Mouse (Mus musculus) ovary, postnatal 10 days (tissue): Measurements from ENCODE around the gene Tulp2.

Experiments used
- DNase-seq: peaks from one replicate; pipeline ENCODE4 v3.0.0; 2022; ENCODE audit warnings: low spot score

Gene Tulp2

DNA sequence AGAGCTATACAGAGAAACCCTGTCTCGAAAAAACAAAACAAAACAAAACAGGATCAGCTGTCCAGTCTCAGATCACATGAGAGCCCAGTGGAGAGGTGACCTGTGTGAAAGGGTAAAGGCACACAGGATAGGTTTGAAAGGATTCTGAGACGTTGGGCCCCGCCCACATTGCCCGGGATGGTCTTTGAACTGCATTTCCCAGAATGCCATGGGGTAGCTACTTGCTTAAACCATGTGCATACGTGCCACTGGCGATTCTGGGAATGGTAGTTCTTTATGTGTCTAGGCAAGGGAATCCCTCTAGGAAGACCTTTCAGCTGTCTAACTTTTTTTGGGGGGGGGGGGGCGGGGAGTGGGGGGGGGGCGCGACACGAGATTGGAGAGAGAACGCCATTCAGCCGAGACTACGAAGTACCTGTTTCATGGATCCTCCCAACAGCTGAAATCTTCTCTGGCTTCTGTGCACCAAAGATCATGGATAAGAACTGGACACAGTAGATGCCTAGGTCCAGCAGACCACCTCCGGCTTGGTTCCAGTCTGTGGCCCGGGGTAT, at the start of gene Tulp2:
TSS of gene Tulp2 (plus strand) at position 504 of the 554 bp plus-strand sequence.
- DNase-seq = no peak

DNA sequence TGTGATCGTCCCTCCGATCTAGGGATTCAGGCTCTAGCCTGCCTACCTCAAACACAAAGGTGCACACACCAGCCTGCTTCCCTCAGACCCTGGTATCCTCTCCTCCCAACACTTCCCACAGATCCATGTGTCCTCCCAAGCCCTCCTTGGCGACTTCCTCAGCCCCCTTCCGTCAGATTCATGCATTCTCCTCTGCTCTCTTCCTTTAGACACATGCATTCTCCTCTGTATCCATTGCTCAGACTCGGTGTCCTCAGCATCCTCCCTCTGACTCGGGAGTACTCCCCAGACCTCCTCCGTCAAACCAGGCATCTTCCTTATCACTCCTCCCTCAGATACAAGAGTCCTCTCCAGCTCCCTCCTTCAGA, 47.9 kb upstream of the Tulp2 start:
- no peak for DNase-seq

DNA sequence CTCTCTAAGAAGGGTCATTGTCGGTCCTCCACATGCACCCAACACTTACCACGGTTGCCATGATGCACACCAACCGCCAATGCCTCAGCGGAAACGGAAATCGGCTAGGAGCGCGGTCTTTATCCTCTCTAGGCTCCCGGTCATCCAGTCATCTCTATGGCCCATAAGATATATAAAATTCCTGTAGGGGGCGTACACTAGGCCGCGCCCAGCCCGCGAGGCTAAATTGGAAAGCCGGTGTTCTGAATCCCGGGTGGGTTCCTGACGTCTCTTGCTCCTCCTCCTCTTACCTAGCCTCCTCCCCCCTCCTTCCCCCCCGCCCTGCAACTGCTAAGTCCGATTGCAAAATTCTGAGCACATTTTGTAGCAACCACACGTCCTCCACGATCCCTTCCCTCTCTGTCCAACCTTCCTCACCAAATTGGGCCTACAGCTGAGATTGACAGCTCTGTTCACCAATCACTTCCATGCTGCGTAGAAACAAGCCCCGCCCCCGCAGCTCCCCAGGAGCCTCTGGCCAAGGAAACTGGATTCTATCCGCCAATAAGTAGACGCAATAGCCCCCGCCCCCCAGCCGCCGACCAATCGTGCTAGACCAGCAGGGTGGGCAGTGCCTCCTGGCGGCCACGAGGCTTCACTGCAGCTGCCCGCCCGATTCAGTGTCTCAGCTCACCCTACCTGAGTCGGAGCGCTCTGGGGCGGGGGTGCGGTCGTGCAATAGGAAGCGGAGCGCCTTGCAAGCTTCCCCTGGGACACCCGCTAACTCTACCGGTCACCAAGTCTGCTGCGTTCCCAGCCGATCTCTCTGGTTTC, 47.3 kb upstream of the Tulp2 start, which contains the start of gene Gys1:
TSS of gene Gys1 (plus strand) at position 642 of the 813 bp plus-strand sequence.
- peak; percentile 98 for DNase-seq

DNA sequence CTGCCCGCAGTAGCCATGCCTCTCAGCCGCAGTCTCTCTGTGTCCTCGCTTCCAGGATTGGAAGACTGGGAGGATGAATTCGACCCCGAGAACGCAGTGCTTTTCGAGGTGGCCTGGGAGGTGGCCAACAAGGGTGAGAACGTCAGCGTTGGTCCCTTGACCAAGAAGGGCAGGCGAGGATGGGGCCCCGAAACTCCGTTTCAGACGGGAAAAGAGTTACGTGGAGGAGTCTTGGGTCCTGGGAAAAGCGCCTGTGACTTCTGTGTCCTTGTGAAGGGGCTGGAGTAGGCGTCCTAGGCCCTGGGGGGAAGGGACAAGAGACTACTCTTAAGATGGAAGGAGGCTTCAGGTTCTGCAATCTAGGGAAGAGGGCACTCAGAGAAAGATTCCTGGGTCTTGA, 46.6 kb upstream of the Tulp2 start:
- no peak for DNase-seq

DNA sequence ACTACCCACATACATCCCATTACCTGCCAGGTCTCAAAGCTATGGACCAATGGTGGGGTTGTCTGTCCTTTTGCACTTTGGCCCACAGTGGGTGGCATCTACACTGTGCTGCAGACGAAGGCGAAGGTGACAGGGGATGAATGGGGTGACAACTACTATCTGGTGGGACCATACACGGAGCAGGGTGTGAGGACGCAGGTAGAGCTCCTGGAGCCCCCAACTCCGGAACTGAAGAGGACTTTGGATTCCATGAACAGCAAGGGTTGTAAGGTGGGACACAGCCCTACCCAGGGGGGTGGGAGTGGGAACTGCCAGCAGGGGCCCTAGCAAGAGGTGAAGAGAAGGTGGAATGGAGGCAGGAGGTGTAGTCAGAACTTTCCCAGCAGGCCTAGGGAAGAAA, 45.2 kb upstream of the Tulp2 start:
- DNase-seq = no peak

DNA sequence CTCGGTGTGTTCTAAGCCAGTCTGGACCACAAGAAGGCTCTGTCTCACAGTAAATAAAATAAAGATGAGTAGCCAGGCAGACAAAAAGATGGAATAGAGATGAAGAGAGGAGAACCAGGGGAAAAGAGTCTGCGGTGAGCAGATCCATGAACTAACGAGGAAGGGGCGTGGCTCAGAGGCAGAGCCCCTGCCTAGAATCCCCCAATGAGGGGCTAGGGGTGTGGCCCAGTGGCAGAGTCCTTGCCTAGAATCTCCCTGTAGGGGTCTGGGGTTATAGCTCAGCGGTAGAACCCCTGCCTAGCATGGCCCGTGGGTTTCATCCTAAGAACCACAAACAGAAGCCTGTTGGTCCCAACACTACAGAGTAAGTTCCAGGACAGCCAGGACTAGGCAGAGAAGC, 44.6 kb upstream of the Tulp2 start:
- no peak for DNase-seq

DNA sequence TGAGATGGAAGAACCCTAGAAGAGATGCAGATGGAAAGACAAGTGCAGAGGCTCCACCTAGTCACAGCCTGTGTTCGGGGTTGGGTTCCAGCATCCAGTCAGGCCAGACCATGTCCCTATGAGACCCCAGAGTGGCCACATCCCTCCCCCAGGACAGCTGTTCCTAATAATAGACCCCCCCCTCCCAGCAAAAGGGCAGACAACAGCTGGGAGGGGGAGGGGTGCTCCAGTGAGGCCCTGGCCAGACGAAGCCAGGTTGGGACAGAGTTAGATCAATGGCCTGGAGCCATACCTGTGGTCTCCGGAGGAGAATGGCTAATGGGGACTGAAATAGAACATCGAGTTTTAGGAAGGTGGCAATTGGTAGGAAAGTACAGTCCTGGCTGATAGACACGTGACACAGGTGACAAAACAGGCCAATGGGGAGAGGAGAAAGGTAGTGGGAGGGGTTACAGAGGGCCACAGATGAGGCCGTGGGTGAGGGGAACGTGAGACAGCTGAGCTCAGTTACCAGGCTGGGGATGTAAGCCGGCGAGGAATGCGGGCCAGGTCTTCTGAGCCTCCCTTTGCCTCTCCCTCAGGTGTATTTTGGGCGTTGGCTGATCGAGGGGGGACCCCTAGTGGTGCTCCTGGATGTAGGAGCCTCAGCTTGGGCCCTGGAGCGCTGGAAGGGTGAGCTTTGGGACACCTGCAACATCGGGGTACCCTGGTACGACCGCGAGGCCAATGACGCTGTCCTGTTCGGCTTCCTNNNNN, 44.0 kb upstream of the Tulp2 start, which contains the start of gene Ruvbl2:
TSS of gene Ruvbl2 (minus strand) at position 576 of the 756 bp plus-strand sequence.
- no peak for DNase-seq

DNA sequence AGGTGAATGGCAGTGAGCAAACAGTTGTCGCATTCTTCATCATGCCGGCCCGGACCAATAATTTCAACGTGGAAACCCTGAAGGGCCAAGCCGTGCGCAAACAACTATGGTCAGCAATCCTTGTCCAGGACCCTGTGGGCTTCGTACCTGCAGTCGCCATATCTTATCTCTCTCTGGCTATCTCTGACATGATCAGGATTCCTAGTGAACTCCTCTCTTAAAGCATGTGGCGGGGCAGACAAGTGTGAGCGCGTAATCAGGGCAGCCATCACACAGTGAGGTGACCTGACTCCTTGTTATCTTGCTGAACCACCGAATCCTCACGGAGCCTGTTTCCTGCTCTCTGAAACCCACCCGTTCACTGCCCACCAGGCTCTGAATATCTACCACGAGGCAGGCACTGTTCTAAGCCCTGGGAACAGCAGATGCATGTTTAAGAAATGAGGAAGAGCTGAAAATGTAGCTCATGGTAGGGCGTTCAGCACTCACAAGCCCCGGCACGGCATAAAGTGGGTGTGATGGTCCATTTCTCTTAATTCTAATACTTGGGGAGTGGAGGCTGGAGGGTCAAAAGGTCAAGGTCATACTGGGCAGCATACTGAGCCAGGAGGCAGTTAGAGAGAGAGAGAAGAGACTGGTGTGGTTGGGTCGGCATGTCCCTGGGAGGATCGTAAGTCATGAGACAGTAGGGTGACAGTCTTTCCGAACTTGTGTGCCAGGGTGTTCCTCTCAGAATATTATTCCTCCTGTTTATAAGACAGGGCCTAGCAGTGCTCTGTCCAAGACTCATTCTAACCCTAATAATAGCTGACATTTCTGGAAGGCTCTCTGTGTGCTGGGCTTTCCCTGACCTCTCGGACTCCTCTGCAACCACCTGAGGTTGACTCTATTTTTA, 37.9 kb upstream of the Tulp2 start:
- DNase-seq = no peak

DNA sequence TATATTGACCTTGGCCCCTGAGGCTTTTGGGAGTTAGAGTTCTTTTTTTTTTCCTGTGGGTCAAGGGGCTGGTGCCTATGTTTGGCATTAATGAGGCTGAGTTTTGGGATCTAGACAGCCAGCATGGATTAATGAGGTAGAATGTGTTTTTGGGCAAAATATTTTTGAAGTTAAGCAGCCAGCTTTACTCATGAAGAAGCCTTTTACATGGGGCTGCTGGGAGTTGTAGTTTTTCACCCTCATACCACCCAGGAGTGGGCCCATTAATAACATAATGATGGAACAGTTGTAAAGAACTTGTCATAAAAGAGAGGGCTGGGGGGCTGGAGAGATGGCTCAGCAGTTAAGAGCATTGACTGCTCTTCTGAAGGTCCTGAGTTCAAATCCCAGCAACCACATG, 35.1 kb upstream of the Tulp2 start:
- no peak for DNase-seq

DNA sequence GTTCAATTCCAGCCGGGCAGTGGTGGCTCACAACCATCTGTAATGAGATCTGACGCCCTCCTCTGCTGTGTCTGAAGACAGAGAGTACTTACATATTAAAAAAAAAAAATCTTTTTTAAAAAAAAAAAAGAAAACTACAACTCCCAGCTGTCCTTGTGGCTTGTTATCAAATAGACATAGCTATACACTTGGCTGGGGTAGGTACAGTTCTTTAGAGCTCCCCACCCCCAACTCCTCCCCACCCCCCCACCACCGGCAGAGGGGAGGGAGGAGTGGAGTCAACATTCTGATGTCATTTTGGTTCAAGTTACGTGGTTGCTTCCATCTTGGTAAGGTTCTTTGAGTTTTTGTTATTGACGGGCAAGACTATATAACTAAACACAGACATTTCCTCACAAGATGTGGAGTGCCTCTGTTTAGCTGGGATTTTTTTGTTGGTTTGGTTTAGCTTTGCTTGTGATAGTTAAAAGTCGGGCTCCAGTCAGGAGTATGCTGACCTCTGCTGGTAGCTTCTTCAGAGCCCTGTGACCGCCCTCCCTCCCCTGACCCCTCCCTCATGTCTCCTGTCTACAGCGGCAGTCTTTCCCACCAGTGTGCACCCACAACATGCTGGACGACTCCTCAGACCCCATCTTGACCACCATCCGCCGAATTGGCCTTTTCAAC, 34.2 kb upstream of the Tulp2 start:
- no peak for DNase-seq

DNA sequence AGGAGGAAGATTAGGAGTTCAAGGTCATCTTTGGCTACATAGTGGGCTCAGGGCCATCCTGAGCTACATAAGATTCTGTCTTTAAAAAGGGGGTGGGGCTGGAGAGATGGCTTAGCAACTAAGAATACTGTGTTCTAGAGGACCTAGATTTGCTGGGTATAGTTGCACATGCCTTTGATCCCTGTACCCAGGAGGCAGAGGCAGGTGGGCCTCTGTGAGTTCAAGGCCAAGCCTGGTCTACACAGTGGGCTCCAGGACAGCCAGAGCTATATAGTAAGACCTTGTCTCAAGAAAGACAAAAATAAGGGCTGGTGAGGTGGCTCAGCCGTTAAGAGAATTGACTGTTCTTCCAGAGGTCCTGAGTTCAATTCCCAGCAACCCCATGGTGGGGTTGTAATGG, 31.7 kb upstream of the Tulp2 start:
- DNase-seq = no peak

DNA sequence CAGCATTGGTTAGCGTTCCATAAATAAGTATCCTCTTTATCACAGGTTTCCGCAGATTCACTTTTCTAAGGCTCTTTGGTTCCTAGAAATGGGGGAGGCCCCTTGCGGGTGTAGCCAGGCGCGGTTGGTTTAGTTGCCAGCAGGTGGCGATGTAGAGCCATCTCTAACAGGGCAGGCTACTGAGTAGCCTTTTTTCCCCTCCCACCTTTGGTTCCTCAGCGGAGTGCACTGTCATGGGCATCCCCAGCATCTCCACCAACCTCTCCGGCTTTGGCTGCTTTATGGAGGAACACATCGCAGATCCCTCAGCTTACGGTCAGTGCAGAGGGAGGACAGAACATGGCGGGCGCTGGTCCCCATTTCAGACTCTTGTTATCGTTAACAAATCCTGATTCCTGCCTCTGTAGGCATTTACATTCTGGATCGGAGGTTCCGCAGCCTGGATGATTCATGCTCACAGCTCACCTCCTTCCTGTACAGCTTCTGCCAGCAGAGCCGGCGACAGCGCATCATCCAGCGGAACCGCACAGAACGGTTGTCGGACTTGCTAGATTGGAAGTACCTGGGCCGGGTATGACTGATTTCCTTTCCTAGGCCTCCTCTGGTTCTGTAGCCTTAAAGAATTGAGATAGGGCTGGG, 30.2 kb upstream of the Tulp2 start:
- DNase-seq = no peak

DNA sequence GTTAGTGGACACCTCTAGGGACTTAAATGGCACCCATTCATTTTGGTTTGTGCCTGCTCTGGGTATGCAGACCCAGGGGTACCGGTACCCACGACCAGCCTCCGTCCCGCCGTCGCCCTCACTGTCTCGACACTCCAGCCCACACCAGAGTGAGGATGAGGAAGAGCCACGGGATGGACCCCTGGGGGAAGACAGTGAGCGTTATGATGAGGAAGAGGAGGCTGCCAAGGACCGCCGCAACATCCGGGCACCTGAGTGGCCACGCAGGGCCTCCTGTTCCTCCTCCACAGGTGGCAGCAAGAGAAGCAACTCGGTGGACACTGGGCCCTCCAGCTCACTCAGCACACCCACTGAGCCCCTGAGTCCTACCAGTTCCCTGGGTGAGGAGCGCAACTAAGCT, 26.7 kb upstream of the Tulp2 start:
- DNase-seq = no peak

DNA sequence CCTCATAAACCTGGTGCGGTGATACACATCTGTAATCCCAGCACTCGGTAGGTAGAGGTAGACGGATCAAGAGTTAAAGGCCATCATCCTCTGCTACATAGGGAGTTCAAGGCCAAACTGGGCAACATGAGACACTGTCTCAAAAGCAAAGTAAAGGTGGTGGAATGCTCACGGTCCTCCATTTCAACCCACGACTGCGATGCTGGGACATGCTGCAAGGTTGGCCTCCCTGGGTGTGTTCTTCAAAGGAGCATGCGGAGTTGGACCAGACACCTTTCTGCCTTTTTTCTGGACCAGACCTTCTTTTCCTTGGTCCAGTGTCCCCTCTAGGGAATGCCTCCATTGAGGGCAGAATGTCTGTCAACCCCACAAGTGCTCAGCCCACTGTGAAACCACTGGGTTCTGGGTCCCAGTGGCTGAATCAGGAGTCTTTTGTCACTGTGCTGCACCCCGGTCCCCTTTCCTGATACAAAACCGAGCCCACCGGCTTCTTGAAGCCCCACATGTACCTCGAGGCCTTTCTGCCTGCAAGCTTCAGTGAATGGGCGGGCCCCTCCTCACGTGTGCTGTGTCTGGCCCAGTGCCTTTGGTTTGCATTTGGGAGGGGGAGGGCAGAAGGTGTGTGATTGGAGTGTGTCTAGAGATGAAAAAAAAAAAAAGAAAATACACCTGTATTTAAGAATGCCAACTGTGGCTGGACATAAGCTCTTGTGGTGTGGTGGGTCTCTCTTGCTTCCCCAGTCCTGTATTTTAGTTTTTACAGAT, 25.6 kb upstream of the Tulp2 start:
- no peak for DNase-seq

DNA sequence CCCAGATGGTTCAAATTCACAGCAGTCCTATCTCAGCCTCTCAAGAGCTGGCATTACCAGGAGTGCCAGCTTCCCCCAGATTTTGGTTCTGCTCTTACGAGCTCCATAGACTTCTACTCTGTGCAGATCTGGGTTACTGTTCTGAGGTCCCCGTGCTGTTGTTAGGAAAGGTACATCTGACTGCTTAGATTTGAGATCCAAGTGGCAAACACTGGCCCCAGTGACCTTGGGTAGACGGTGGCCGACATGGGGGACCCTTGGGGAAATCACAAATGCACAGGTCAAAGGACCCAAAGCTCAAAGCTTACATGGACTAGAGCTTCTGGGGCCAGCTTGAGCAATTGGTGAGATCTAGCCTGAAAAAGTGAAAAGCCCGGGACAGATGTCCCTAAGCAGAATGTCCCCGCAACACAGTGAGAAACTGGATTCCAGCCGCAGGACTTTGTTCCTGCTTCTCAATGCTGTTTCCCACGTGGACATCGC, 24.9 kb upstream of the Tulp2 start:
- DNase-seq = no peak

DNA sequence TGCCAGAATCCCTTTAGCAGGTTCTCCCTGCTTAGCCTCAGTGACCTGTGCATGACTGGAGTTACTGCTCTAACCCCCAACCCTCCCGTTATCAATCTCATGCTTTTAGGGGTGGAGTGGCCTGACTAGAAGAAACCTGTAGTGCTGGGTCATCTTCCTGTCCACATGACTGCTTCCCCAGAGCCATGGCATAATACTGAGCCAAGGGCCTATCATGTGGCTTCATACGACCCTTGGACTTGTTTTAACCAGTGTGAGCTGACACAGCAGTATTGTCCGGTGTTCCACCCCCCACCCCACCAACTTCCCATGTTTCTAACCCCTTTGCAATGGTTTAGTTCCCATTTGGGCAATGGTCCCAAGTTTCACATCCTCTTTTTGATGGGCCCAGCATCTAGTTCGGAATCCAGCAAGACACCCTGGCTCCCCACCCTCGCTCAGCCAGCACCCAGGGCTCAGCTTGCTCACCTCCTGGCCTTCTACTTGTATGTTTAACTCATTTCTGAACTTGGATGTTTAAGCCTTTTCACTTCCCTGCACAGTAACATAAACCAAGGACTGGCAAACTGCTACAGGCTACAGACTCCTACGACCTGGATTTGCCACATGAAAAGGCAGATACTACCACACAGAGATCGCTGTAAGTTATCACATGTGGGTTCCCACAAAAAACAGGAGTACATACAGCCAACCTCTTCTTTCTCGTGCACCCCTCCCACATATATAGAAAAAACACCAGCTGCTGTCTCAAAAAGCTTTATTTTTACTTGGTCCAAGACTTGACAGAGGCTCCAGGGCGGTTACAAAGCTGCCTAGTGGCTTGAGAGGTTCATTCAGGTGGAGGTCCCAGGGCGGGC, 24.2 kb upstream of the Tulp2 start:
- DNase-seq = no peak

DNA sequence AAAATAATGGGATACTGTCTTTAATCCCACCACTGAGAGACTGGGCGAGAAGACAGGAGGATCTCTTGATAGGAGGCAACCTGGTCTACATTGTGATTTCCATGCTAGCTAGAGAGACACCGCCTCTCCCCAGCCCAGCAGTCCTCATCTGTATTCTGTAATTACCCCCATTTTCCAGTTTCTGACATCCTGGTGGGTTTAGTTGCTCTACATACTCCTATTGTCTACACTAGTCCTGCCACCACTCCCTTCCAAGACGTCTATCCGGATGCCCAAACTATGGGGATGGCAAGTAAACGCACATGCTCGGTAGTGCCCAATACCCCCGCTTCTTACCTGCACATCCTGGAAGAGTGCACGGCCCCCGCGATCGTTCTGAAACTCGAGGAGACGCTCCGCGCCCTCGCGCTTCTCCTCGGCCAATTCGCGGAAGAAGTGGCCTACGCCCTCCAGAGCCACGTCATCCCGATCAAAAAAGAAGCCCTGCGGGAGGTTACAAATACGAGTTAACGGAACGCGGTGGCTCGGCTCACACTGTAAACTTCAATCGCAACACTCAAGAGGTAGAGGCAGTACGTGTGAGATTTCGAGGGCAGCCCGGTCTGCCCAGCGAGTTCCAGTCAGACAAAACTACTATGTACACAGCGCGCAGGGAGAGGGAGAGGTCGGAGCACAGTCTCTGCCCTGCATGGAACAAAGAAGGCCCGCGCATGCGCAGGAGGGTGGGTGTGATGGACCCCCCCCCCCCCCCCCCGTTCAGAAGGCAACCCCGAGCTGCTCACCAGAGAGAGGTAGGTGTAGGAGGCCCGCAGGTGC, 22.7 kb upstream of the Tulp2 start:
- DNase-seq = peak; percentile 56

DNA sequence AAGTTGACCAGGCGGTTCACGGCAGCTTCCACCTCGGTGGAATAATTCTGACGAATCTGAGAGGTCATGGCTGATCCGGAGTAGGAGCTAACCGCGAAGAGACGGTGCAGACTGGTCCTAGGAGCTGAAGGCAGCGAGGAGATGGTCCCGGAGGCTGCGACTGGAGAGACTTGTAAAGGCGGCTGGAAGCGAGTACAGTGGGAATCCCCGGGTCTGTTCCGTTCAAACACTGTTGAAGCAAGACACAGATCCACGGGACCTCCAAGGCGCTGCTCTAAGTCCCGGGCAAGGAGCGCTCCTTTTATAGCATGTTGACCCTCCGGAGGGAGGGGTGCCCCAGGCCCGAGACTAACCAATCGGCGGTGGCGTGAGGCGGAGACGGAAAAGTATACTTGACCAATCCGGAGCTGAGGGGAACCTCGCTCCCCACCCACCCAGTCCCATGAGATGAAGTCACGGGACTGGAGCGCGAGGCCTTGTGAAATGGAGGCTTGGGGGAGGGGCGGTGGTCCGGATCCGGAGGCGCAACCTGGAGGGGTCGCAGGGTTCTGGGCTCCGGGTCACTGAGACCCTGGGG, 22.0 kb upstream of the Tulp2 start, which contains the start of gene Ftl1:
TSS of gene Ftl1 (minus strand) at position 321 of the 577 bp plus-strand sequence.
- peak; percentile 94 for DNase-seq
